ENCODE assay signal across 25 mouse cellular contexts in the genomic region with DNA sequence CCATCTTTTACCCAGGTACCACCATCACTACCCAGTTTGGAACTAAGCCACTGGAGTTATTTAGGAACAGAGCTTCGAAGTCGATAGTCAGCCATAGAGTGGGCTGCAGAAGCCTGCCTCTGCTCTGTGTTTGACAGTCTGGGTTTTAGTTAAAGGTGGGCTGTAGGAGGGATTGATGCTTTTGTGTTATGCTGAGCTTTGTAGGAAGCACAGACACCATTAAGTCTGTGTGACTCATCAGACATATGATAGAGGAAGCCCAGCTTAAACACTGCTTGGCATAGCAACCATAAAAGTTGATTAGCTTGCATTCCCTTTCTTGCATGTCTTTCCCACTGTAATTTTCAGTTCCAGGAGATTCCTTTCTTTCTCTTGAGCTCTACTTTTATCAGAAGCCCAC.
"Had no signal": no experiment of that assay in that cellular context is flagged by ENCODE, and none has a peak within 500 bp of the region (broad histone marks: within the 10 kb centered on the region; RNA-seq: fewer than 3 reads in every experiment).

No protein-coding gene starts in this region.

- H3K27me3 ChIP-seq: limb, embryonic 13.5 days; liver, embryonic 12.5 days; liver, embryonic 15.5 days; lung, embryonic 15.5 days; megakaryocyte, embryonic 14.5 days; midbrain, embryonic 13.5 days; neural tube, embryonic 13.5 days had no signal

- H3K4me1 ChIP-seq: limb, embryonic 10.5 days; limb, embryonic 13.5 days; liver, embryonic 12.5 days; liver, embryonic 15.5 days; lung, embryonic 15.5 days; megakaryocyte, embryonic 14.5 days; midbrain, embryonic 10.5 days; midbrain, embryonic 13.5 days; neural tube, embryonic 13.5 days had no signal

- DNase-seq: kidney, adult 18-20 months; kidney, adult 9 months; kidney, postnatal 10 days; kidney, postnatal 36 days; layer of hippocampus, postnatal 36 days; liver; lung, adult 18-20 months; lung, postnatal 10 days; lung, postnatal 36 days; right cerebral cortex, postnatal 25 days; thymus, adult 2 months; thymus, postnatal 14 days; thymus, postnatal 4 days had no signal

- H3K9me3 ChIP-seq: limb, embryonic 10.5 days; limb, embryonic 13.5 days; liver, embryonic 12.5 days; liver, embryonic 15.5 days; lung, embryonic 15.5 days; megakaryocyte, embryonic 14.5 days; midbrain, embryonic 10.5 days; midbrain, embryonic 13.5 days; neural tube, embryonic 13.5 days had no signal

- ATAC-seq: liver, embryonic 12.5 days; midbrain, embryonic 13.5 days; midbrain, embryonic 16.5 days had no signal

- H3K27ac ChIP-seq: left cerebral cortex, adult 2 months; limb, embryonic 10.5 days; limb, embryonic 13.5 days; liver, embryonic 12.5 days; liver, embryonic 15.5 days; lung, embryonic 15.5 days; midbrain, embryonic 10.5 days; midbrain, embryonic 13.5 days; neural tube, embryonic 13.5 days had no signal

- H3K9ac ChIP-seq: limb, embryonic 13.5 days; liver, embryonic 12.5 days; liver, embryonic 15.5 days; lung, embryonic 15.5 days; midbrain, embryonic 13.5 days; neural tube, embryonic 13.5 days had no signal

- H3K4me2 ChIP-seq: limb, embryonic 13.5 days; liver, embryonic 12.5 days; liver, embryonic 15.5 days; lung, embryonic 15.5 days; midbrain, embryonic 13.5 days; neural tube, embryonic 13.5 days had no signal

- H3K36me3 ChIP-seq: limb, embryonic 10.5 days; limb, embryonic 13.5 days; liver, embryonic 12.5 days; liver, embryonic 15.5 days; lung, embryonic 15.5 days; midbrain, embryonic 10.5 days; midbrain, embryonic 13.5 days; neural tube, embryonic 13.5 days had no signal

- H3K4me3 ChIP-seq: left cerebral cortex, adult 2 months; limb, embryonic 10.5 days; limb, embryonic 13.5 days; liver, embryonic 12.5 days; liver, embryonic 15.5 days; lung, embryonic 15.5 days; megakaryocyte, embryonic 14.5 days; midbrain, embryonic 10.5 days; midbrain, embryonic 13.5 days; myocyte; neural tube, embryonic 13.5 days had no signal
